Mouse (Mus musculus): ENCODE results near the gene Ttc12.

GRCm38 (mm10) chr9:49470946-49471345 lies 15.1 kb downstream of the Ttc12 start:
- TF ChIP-seq CTCF (IDR thresholded peaks at IDR 0.05; ENCODE audit: extremely low read depth, insufficient read depth, low read length) = no peak
- TF ChIP-seq POLR2A (IDR thresholded peaks at IDR 0.05; ENCODE audit: extremely low read depth, insufficient read depth, low read length) = no peak

All from cortical plate, adult 2 months (tissue).